Mouse (Mus musculus) C2C12 (cell line): ENCODE data around the gene Gm49425.

ENCODE experiments used
- CEBPB ChIP-seq: IDR thresholded peaks from one replicate; pipeline ENCODE4 v1.6.1; 2011; ENCODE audit warnings: low read depth, mild to moderate bottlenecking, control low read depth, moderate library complexity
- CTCF ChIP-seq: IDR thresholded peaks from one replicate; pipeline ENCODE4 v1.5.1; 2011; ENCODE audit not compliant: control insufficient read depth, insufficient read depth, insufficient read length
- FOSL1 ChIP-seq: IDR thresholded peaks from one replicate; pipeline ENCODE4 v1.8.0; 2011; ENCODE audit warnings: mild to moderate bottlenecking, low read length; ENCODE audit not compliant: poor library complexity, insufficient read depth, severe bottlenecking
- MAX ChIP-seq: IDR thresholded peaks from one replicate; pipeline ENCODE4 v1.6.1; 2011; ENCODE audit warnings: mild to moderate bottlenecking, control low read depth

DNA sequence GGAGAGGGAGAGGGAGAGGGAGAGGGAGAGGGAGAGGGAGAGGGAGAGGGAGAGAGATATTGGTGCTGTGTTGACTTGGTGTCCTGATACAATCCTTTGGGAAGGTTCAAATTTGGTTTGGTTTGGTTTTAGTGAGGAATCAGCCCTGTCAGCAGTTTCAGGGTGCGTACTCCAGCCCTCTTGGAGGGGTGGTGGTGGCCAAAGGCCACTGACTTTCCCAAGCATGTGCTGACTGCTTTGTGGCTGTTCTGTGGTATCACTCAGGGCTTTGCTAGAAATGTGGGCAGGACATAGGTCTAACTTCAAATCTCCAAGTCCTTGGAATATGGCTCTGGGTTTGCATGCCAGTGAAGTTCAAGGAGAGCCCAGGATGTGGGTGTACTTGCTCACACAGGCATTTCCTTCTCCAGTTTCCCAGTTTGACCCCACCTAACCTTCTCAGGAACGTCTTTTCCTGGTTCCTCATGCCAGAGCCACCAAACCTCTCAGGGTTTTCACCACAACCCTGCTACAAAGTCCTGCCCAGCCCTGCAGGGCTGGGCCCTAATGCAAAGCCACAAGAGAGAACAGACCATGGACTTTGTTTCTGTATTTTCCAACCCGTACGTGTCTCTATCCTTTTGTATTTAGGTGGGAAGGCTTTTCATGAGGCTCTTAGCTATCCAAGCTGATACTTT is 5.6 kb upstream of the Gm49425 start:
- no peak for TF ChIP-seq CTCF
- TF ChIP-seq FOSL1 = no peak
- TF ChIP-seq MAX = no peak
- TF ChIP-seq CEBPB = no peak
